Mouse (Mus musculus): ENCODE measurements around the gene Pknox1.

DNA sequence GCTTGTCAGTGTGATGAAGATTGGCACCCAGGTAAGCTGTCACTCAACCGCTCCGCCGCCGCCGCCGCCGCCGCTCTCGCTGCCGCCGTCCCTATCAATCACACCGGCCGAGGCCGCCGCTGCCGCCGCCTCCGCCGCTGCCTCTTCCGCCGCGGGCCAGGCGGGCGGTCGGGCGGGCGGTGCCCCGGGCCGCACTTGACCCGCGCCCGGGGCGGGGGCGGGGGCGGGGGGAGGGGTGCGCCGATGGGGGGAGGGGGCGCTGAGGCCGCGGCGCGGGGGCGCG is 265 bp downstream of the Pknox1 start:
- TF ChIP-seq CTCF (conservative IDR thresholded peaks at IDR 0.05; ENCODE audit: insufficient read depth, insufficient read length, low read depth, low read length) (no peak), POLR2A (IDR thresholded peaks at IDR 0.05; ENCODE audit: low read depth, low read length) (no peak)

Data from kidney, adult 2 months (tissue).